In genomic region chr2:68465266-68466123, GRCm38 (mm10) we compare ENCODE assay signal across 12 mouse cellular contexts. TPM values are rescaled to one million over a fixed set of nuclear protein-coding genes. Genes with fewer than 3 reads are reported as not detected.
DNase-seq lines count a peak whose midpoint lies in the region; ATAC-seq lines count a peak whose summit lies in the region.
"Had no signal": no experiment of that assay in that cellular context is flagged by ENCODE, and none has a peak within 500 bp of the region (broad histone marks: within the 10 kb centered on the region; RNA-seq: fewer than 3 reads in every experiment).

No protein-coding gene starts in this region.

- H3K36me3 ChIP-seq in heart, embryonic 13.5 days, result peaks cover 30% of the 10 kb centered on the region
- H3K36me3 ChIP-seq in heart, embryonic 14.5 days (ENCODE audit: control insufficient read depth, insufficient read depth, low read length), result peaks cover 20% of the 10 kb centered on the region
- H3K36me3 ChIP-seq: G1E had no signal

- WGBS in heart, embryonic 13.5 days, result 41% methylated on average over 19 of the region's 19 CpGs
- WGBS in heart, embryonic 14.5 days, result 34% methylated on average over 19 of the region's 19 CpGs

- intact Hi-C loops in left cerebral cortex, postnatal 36 days (cut with DNase I), result no loop called here

- ATAC-seq in heart, embryonic 13.5 days (ENCODE audit: extremely low read depth, insufficient number of reproducible peaks, low FRiP score, low TSS enrichment), result no peak
- ATAC-seq in heart, embryonic 14.5 days (ENCODE audit: insufficient number of reproducible peaks, insufficient read depth, low FRiP score, low read depth), result no peak

- peak overlapping the region; percentile 73 for H3K9ac ChIP-seq in heart, embryonic 13.5 days
- H3K9ac ChIP-seq in heart, embryonic 14.5 days (ENCODE audit: low read length), result peak overlapping the region; percentile 47
- H3K9ac ChIP-seq: embryonic facial prominence, embryonic 13.5 days; midbrain, embryonic 12.5 days; neural tube, embryonic 13.5 days had no signal

- peak overlapping the region; percentile 9; the same call in 1 of the 2 replicates for H3K4me3 ChIP-seq in heart, embryonic 13.5 days
- no peak overlapping the region for H3K4me3 ChIP-seq in heart, embryonic 14.5 days (ENCODE audit: control insufficient read depth in 1 of 2, insufficient read depth in 1 of 2, low read depth in 1 of 2, low read length in 2 of 2)
- H3K4me3 ChIP-seq: embryonic facial prominence, embryonic 13.5 days; midbrain, embryonic 12.5 days; neural tube, embryonic 13.5 days had no signal

- no peaks in the 10 kb centered on the region for H3K9me3 ChIP-seq in heart, embryonic 13.5 days
- no peaks in the 10 kb centered on the region for H3K9me3 ChIP-seq in heart, embryonic 14.5 days (ENCODE audit: control insufficient read depth, low read length)
- H3K9me3 ChIP-seq: embryonic facial prominence, embryonic 13.5 days; midbrain, embryonic 12.5 days; neural tube, embryonic 13.5 days had no signal

- H3K27me3 ChIP-seq in heart, embryonic 13.5 days (replicated peaks), result no peaks in the 10 kb centered on the region
- H3K27me3 ChIP-seq in heart, embryonic 14.5 days (ENCODE audit: control insufficient read depth, insufficient read depth, low read length), result no peaks in the 10 kb centered on the region
- H3K27me3 ChIP-seq: midbrain, embryonic 12.5 days; neural tube, embryonic 13.5 days had no signal

- peak overlapping the region; percentile 86 for H3K27ac ChIP-seq in heart, embryonic 13.5 days (replicated peaks)
- H3K27ac ChIP-seq in heart, embryonic 14.5 days (replicated peaks in 1 of 2; ENCODE audit: control insufficient read depth in 1 of 2, insufficient read depth in 1 of 2, low read depth in 2 of 2, low read length in 2 of 2), result peak overlapping the region; percentile 73 to 89
- H3K27ac ChIP-seq: embryonic facial prominence, embryonic 13.5 days; midbrain, embryonic 12.5 days; neural tube, embryonic 13.5 days had no signal

- peaks cover 67% of the 10 kb centered on the region for H3K4me1 ChIP-seq in heart, embryonic 13.5 days
- H3K4me1 ChIP-seq in heart, embryonic 14.5 days (ENCODE audit: control insufficient read depth in 2 of 2, insufficient read depth in 2 of 2, low read length in 2 of 2), result peaks cover 42 to 61% of the 10 kb centered on the region in 2 experiments

- DNase-seq in cerebellum, adult 11-12 months, result peak; percentile 38
- DNase-seq in cerebellum, adult 8-10 months, result no peak
- DNase-seq in heart, adult 9 months (ENCODE audit: low spot score in 2 of 2), result no peak
- DNase-seq in lung, postnatal 14 days, result peak; percentile 7
- no peak for DNase-seq in frontal cortex, postnatal 14 days (ENCODE audit: low spot score in 2 of 2)
- DNase-seq in left cerebral cortex, postnatal 36 days (ENCODE audit: low spot score in 2 of 2), result no peak

- peak overlapping the region; percentile 48 for H3K4me2 ChIP-seq in heart, embryonic 13.5 days
- peak overlapping the region; percentile 52 for H3K4me2 ChIP-seq in heart, embryonic 14.5 days (ENCODE audit: low read length)
- H3K4me2 ChIP-seq: embryonic facial prominence, embryonic 13.5 days; midbrain, embryonic 12.5 days; neural tube, embryonic 13.5 days had no signal

RNA-seq across cellular contexts. Expression of gene Stk39, which starts 6.6 kb away (rescaled TPM):
- 49.6 and 51.5 TPM in 2 replicates for polyA plus RNA-seq in heart, embryonic 13.5 days (2015; fragmentation: Nextera tagmentation; extraction: Ambion mirVana)
- 89.0 and 90.8 TPM in 2 replicates for polyA plus RNA-seq in heart, embryonic 14.5 days (2014; fragmentation: Nextera tagmentation; extraction: Ambion mirVana)
- total RNA-seq in left cerebral cortex, postnatal 36 days (2021), result 10 to 100 TPM; 77.5 to 80.1 TPM
- polyA plus RNA-seq: G1E had no signal

Comparison
In these comparisons a context has a peak if more than half of its experiments do, and no peak if none do; other contexts are left out.
1. DNase-seq: peak in cerebellum, adult 11-12 months (single experiment) and lung, postnatal 14 days (single experiment); none in cerebellum, adult 8-10 months (single experiment), heart, adult 9 months (0 of 2), frontal cortex, postnatal 14 days (0 of 2) and left cerebral cortex, postnatal 36 days (0 of 2).